Mouse (Mus musculus) frontal cortex, postnatal 14 days (tissue): Measurements from ENCODE around the gene Ankrd27.
"Not testable (repeated sequence)": the region's sequence is repeated elsewhere in the genome, so short reads cannot be mapped to it uniquely, and the experiment has no call there.

Source experiments
- DNase-seq, 2 experiments: peaks; one replicate each; pipeline ENCODE4 v3.0.0; 2022; ENCODE audit warnings: low spot score in 2 of 2

The Ankrd27 gene

DNA sequence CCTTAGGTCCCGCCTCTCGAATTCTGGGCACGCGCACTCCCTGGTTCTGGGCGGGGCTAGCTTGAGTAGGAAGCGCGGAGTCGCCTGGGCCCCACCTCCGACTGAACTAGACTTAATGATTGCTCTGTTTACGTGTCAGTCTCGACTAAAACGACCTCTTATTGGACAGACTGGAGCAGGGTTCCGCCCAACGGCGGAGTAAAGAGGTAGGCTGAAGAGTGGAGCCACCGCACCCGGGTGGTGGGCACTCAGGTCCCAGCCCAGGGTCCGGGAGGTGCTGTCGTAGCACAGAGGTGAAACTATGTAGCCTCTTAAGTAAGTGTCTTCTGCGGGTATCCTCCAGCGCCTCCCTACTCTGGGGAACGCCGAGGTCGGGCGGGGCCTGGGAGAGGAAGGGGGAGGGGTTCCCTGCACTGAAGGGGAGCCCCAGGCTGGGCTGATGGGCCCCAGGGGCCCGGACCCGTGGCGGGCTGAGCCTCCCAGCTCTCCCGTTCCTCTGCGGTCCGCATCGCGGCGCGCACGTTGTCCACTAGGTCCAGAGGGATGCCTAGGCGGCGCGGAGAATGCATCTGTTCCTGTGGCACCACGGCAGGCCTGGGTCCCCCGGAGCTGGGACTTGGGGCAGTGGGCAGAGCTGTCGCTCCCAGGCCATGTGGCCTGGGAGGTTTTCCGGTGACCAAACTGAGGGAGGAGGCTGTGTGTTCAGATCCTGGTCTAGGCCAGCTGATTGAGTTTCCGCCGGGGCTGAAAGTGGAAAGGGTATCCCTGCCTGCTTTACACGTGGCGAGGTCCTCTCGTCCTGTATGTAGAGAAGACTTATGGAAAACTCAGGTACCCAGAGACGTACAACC, at the start of gene Ankrd27:
Ankrd27 (plus strand) TSS at position 190 of the 851 bp plus-strand sequence.
- peak; percentile 93 to 96 for DNase-seq

DNA sequence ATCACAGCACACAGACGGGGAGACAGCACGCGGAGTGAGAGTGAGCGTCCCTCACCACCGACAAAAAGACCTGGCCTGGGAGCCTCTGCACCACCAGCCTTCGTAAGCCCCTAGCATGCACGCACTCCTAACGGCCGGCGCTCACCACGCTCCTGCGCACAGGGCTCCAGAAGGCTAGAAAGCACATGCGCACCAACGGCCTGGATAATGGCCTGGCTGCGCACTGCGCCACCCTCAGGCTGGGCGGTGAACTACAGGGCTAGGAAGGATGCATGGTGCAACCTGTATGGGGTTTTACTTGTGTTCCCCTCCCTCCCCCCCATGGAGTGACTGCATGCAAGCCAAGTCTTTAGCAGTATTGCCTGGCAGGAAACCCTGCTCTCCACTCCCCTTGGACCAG, 48.5 kb upstream of the Ankrd27 start, which contains the start of gene Tdrd12:
Tdrd12 (minus strand) TSS at position 184 of the 400 bp plus-strand sequence.
- no peak for DNase-seq

DNA sequence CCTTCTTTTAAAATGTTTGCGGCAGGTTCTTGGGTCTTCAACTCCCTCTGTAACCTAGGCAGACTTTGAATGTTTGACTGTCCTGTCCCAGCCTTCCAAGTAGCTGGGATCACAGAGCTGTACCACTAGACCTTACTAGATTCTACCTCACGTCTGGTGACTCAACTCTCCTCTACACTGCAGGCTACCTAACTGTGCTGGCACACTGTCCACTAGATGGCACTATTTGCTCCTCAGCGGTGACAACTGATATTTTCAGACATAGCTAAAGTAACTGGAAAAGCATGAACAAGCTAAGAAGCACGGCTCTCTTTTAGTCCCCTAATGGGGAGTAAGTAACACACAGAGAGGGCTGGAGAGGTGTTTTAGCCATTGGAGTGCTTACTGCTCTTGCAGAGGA, 40.2 kb upstream of the Ankrd27 start:
- DNase-seq: peak; percentile 23 to 54

DNA sequence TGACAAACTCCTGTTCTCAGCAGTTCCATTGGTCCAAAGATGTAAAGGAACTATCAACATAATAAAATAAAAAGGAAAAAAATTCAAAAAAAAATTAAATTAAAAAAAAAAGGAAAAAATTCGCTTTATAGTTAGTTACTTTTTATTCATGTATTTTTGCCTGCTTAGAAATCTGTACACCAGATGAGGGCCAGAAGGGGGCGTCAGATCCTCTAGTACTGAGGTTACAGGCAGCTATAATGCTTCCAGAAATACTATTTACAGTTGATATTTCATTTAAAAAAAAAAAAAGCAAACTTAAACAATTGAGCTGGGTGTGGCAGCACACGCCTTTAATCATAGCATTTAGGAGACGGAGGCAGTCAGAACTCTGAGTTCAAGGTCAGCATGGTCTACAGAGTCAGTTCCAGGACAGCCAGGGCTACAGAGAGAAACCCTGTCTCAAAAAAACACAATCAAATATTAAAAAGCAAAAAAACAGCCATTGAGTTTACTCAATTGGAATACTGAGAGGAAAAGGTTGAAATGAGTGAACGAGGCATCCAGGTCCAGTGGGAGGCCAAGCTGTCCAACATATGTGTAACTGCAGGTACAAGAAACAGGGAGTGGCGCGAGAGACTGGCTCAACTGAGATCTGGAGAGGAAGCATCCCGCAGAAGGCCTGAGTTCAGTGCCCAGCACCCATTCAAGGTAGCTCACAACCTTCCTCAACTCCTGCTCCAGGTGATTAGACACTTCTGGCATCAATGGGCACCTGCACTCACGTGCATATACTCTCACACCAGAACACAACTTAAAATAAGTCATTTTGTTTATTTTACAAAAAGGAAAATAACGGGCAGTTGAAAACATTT, 32.1 kb upstream of the Ankrd27 start:
- DNase-seq: peak in 1 of 2 experiments; percentile 18

DNA sequence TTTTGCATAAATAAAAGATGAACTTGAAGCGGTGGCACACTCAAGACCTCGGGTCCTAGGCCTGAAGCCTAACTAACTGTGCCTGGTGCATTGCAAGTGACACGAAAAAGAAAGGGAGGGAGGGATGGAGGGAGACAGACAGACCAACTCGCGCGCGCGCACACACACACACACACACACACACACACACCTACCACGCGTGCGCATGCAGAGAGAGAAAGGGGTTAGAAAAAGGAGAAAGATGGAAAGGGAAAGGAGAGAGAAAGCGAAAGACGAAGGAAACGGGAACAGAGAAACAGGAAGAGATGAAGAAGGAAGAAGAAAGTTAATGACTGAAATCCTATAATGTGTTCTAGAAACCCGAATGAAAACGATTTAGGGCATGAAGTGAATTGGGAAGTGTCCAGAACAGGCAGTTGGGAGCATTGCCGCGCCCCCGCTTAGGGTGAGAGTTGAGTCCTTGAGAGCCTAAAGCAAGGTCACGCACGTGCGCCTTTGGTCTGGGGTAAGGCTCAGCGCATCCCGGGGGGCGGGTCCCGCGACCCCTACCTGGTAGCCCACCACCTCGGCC, 31.4 kb upstream of the Ankrd27 start:
- DNase-seq: peak; percentile 9 to 21

DNA sequence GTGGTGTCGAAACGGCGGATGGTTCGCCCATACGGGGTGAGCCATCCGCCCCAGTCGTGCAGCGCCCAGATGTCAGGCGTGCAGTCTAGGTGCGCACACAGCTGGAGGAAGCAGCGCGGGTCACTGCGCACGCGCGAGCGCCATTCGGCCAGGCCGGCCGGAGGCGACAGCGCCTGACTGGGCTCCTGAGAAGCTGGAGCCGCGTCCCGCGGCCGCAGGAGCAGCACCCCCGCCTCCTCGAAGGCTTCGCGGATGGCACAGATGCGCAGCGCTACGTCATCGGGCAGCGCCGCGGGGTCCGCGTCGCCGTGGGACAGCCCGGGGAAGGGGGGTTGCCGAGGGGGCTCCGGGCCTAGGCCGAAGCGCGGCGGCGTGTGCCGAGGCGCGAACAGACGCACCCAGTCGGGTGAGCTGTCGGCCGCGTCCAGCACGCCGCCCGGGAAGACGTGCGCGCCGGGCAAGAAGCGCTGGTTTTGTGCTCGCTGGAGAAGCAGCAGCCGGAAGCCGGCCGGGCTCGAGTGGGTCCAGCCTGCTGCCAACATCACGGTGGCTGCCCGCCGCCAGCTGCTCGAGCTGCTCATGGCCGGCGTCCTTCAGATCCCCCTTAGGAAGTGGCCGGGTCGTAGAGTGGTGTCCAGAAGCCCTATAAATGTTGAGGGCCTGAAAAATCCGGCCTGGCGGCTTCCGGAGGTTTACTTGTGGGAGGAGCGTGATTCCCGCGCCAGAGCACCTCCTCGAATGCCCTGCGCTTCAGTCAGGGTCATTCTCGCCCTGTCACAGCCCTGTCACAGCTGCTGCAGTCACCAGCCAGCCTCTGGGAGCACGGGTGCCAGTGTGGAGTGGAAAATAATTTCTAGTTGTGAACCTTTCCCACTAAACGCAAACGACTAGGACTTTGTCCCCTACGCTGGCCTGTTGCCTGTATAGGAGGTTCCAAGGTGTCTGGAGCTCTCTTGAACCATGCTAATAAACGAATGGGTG, 30.5 kb upstream of the Ankrd27 start:
- DNase-seq: peak; percentile 84

DNA sequence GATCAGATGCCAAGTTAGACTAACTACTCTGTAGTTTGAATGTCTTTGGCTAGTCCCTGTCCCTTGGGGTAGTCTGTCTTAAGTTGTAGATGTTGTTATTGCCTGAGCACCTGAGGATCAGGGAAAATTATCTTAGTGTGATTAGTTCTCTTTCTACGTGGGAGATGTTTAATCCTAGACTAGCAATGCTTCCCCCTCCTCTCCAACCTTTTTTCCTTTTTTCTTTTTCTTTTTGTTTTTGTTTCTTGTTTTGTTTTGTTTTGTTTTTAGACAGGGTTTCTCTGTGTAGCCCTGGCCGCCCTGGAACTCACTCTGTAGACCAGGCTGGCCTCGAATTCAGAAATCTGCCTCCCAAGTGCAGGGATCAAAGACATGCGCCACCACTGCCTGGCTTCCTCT, 29.8 kb upstream of the Ankrd27 start, which contains the start of gene Nudt19:
Nudt19 (minus strand) TSS at position 100 of the 399 bp plus-strand sequence.
- no peak for DNase-seq

DNA sequence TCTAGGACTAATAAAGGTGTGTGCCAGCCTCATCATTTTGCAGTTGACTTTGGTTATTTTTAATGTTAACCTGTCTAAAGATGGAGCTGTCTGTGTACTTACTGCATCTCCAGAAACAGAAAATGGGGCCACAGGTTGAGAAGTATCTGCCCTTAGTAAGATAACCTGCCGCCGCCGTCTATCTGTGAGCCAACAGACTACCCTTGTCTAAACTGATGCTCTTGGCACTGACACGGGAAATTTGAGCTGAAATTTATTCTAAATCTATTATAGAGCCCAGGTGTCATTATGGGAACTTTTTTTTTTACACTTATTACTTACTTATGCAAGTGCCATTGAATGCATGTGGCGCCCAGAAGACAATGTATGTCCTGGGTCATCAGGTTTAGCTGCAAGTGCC, 29.1 kb upstream of the Ankrd27 start:
- DNase-seq: no peak

DNA sequence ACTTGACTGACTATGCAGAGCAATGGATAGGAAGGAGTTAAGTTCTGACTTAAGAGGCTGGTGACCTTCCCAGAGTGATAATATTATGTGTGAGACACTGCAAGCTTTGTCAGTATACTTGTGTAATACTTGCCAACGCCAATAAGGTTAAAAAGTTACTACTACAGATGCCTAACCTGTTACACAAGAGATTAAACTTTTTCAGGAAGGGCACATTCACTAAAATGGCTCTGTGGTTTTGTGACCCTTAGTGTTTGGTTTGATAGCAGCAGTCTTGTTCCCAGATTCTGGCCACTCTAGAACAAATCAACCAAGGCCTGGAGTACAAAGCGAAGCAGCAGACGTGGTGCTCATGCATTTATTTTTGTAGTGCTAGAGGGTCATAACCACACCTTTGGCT, 28.5 kb upstream of the Ankrd27 start:
- no peak for DNase-seq

DNA sequence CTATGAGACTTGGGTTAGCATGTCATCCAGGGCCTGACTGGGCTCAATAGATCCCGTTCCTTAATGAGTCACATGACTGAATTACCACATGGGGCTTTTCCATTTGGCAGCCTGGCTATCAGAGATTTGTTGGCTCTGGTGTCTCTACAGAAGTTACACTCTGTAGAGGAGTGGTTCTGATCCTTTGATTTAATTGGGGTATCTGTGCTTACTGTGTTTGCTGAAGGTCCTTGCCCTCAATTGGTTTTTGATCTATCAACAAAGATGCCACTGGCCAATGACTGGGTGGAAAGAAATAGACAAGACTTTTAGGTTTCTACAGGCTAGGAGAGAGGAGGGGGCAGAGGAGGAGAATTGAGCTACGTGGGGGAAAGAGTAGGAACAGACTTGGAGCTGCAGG, 27.4 kb upstream of the Ankrd27 start:
- DNase-seq: no peak

DNA sequence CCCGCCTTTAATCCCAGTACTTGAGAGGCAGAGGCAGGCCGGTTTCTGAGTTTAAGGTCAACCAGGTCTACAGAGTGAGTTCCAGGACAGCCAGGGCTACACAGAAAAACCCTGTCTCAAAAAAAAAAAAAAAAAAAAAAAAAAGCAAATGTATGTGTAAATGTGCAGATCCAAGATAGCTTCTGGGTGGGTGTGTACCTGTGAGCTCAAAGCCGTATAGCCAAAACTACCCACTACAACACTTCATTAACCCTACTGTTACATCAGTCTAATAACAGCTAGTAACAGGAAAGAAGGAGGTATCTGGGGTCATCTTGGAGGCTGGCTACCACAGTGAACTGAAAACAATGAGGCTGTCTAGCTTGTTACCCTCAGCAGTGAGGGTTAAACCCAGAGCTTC, 26.2 kb upstream of the Ankrd27 start:
- no peak for DNase-seq

DNA sequence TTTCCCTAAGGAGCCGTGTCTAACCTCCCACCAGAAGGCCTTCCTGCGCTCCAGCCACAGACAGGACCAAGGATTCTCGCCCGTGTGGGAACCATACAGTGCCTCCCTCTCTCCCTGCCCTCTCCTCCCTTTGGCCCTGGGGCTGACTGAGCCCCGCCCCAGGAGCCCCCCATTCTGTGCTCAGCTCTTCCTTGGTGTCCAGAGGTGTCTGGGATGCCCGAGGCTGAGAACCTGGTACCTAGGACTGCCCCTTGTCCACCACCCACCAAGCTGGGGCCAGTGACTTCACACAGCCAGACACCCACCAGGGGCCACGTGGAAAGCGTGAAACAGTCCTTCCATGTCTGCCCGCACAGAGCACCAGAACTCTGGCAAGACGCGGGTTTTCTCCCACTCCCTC, 23.0 kb upstream of the Ankrd27 start:
- DNase-seq: no peak

DNA sequence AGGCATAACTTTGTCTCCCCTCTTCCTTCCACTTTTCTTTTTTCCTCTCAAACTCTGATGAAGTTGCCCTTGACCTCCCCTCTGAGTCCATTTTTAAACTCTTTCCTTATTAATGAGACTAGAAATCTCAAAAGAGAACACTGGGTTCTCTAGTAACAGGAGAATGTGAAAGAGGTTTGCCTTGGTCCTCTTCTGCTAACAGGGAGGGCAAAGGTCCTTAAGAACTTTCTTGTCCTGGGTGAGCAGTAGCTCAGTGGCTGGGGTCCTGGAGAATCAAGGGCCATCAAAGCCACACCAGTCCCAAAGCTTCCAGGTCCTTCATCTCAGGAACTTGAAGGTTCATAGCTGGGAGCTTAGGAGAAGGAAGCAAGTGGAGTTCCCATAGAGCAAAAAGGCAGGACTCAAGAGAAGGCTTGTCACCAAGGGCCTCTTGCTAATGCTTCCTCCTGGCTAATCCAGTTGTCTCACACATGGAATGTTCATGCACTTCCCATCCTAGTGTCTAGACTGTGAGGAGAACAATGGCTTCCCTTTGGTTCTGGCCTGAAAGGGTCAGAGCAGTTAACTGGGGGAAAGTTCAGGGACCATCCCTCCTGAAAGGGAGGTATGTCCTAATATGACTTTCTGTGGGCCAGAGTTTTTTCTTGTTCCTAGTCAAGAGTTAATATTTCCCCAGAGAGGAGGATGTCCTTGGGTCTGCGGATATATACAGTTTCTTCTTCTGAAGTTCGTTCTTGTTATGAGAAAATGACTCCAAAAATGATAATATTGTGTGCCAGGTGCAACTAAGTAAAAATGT, 21.8 kb upstream of the Ankrd27 start:
- DNase-seq: no peak

DNA sequence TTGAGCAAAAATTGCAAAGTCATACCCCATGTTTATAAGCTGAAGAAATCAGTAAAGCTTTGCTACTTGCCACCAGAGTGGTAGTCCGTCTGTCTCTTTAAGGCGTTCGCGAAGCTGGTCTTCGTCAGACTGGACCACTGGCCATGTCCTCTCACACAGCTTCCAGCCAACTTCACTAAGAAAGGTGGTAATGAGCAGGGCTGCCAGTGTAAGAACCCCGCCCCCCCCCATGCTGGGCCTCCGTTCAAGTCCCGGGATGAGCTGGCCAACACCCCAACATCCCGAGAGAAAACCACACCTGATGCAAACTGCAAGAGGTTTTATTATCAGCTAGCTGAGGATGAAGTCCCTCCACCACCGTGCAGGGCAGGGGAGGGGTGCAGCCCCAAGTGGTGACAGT, 21.2 kb upstream of the Ankrd27 start:
- not testable (repeated sequence) for DNase-seq

DNA sequence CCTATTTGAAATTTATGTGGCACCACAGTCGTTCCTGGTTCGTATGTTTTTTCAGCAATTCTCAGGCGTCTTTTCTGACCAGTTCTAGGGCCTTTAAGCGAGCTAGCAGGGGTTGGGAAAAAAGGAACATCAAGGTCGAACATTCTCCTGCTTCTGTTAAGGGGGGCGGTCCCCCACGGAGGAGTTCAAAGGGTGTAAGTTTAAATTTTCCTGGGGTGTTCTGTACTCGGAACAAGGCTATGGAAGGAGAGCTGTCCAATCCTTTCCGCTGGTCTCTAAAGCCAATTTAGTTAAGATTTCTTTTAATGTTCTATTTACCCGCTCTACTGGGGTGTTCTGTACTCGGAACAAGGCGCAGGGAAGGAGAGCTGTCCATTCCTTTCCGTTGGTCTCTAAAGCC, 20.1 kb upstream of the Ankrd27 start:
- not testable (repeated sequence) for DNase-seq

DNA sequence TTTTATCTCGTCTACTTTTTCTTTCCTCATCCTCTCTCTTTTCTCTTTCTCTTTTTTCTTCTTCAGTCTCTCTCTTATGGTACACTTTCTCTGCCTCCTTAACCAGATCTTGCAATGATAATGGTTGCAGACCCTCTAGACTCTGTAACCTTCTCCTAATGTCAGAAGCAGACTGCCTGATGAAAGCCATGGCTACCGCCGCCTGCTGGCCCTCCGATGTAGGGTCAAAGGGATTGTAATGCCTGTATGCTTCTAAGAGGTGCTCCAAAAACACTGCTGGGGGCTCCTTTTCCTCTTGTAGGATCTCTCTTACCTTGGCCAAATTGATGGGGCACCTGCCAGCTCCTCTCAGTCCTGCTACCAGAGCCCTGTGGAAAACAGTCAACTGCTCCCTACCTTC, 16.3 kb upstream of the Ankrd27 start:
- DNase-seq: not testable (repeated sequence)

DNA sequence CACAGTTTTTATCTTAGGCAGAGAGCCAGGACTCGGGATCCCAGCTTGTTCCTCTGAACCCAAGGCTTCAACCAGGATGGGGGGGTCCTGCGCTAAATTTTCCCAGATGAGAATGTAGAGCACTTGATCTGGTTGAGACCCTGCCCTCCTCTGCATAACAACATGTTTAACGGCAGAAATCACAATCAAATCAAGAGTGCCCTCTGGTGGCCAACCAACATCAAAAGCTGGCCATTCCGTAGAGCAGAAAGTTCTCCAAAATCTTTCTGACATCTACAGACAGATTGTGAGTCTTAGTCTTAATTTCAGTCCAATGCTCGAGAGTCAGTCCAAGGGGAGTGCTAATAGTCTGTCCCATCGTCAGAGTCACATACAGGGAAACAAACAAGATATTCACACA, 15.2 kb upstream of the Ankrd27 start:
- DNase-seq: not testable (repeated sequence)

DNA sequence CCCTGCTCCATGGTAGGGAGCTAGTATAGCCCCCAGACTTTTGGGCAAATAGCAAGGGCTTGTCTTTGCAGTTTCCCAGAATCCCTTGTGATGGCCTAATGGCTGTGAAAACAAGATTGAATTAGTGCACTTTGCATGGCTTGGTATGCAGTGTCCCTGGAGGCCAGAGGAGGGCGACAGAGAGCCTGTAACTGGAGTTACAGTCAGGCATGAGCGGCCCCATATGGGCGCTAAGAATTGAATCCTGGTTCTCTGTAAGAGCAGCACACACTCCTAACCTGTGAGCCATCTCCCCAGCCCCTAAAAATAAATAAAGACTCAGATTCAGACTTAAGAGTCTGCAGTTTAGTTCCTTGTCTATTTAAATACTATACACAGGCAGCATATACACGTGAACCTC, 6.2 kb upstream of the Ankrd27 start:
- no peak for DNase-seq

DNA sequence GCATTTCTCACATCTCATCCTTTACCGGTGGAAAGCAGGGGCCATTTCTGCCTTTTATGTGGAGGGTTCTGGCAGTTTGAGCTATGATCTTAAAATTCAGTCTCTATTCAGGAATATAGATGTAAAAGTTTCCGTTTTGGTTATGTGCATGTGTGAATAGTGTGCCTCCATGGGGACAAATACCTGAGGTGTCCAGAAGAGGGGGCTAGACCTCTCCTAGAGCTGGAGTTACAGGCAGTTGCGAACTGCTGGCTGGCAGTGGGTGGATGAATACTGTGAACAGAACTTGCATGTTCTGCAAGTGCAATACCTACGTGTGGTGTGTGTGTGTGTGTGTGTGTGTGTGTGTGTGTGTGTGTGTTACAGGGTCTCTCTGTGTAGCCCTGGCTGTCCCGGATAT, 3.3 kb upstream of the Ankrd27 start:
- no peak for DNase-seq

DNA sequence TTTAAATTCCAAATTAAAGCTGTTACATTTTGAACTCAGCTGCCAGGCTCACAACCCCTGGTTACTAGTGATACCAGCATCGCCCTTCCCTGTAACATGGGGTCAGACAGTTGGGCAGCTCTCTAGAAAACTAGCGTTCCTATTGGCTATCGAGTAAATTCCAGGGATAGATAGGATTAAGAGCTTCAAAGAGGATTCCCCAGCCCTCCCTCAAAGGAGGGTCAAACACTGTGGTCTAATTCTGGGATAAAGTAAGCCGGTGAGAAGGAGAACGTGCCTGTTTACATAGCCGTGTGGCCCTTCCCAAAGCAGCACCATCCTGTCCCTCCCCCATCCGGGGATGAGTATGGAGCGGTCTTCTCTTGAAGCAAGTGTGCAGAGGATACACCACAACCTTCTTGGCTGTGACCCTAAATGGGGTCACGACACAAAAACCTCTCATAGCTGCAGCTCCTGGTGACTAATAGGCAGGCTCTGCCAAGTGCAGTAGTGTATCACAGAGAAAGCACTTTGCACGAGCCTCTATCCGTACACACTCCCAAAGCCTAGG, 2.5 kb upstream of the Ankrd27 start:
- no peak for DNase-seq
